Mouse (Mus musculus) kidney, adult 2 months (tissue): ENCODE data around the gene Cep164.
"Not testable (repeated sequence)": the region's sequence is repeated elsewhere in the genome, so short reads cannot be mapped to it uniquely, and the experiment has no call there.

Experiments
- CTCF ChIP-seq: fragments of 200-500 bp; conservative IDR thresholded peaks from 2 replicates; pipeline ENCODE4 v1.5.1; 2011; ENCODE audit warnings: low read depth, mild to moderate bottlenecking, control low read depth, low read length, moderate library complexity, mixed read lengths; ENCODE audit not compliant: insufficient read depth, insufficient read length
- POLR2A ChIP-seq: fragments of 200-500 bp; IDR thresholded peaks from one replicate; pipeline ENCODE4 v1.6.1; 2011; ENCODE audit warnings: low read depth, low read length, control low read depth

DNA sequence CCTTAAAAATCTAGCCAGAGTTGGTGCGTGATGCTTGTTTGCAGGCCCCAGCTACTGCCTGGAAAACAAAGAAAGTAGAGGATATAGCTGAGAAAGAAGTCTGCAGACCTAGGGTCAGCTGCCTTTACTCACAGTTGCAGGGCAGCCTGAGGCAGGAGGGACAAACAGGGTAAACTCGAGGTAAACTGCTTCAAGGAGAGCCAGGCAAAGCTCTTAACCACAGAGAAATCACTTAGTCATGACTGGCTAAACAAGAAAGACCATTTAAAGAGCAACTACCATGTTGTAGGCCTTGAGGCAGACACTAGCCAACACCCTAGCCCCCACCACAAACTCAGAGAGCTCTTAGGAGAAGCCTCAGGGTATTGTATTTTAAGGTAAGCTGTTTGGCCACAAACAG, 17.7 kb upstream of the Cep164 start:
- not testable (repeated sequence) for TF ChIP-seq POLR2A, CTCF
